Mouse (Mus musculus): ENCODE data around the gene Hoxa9. TPM values are rescaled to one million over a fixed set of nuclear protein-coding genes. Genes with fewer than 3 reads are reported as not detected.
A peak's percentile ranks its signal among the peaks of the same experiment; 100 is the strongest.

Gene Hoxa9
- polyA plus RNA-seq, 1 experiment = 0.52 TPM

DNA sequence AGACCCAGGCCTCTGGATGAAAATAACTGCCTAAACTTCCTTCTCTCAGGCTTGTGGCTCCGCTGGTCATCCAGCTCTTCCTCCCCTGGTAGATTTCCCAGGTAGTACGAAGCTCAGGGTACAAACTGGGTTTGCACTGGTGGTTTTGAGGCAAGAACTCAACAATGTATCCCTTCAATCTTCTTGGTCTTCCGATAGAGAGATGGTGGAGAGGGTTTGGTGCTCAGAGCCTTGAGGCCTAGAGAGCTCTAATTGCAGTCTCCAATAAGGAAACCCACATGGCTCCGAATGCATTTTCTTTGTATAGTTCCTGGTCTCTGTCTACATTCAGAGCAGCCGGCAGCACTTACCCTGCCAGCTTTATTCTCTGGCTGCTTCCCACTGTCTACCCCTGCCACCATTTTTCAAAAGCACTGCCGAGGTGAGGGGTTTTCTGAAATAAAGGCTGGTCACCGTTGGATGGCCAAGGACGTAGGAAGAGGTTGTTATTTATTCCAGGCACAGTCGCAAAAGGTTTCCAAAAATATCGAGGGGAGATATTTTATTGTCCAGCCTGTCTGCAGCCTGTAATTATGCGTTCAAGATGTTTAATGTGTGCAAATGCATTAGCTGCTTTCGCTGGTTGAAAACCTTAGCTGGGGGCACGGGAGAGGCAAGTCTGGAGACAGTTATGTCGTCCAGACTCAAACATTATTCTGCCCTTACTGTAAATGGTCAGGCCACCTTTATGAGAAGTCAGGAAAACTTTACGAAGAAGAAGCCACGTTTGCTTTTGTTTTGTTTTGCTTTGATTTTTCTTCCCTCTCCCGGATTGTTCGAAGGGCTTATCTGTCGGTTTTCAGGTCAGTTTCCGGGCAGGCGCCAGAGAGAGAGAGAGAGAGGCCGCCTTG lies 42.1 kb upstream of the Hoxa9 start:
- TF ChIP-seq POLR2A (IDR thresholded peaks at IDR 0.05; ENCODE audit: control insufficient read depth, low read depth, low read length) = no peak
- TF ChIP-seq CTCF (IDR thresholded peaks at IDR 0.05; ENCODE audit: control insufficient read depth, insufficient read depth, insufficient replicate concordance, low read depth, low read length) = no peak
- no peak overlapping the region for H3K4me3 ChIP-seq (ENCODE audit: control insufficient read depth, low read depth, low read length)
- H3K36me3 ChIP-seq (ENCODE audit: control insufficient read depth, insufficient read depth, low read length) = no peaks in the 10 kb centered on the region
- H3K4me1 ChIP-seq (ENCODE audit: control insufficient read depth, insufficient read depth, low read length) = peaks cover 5% of the 10 kb centered on the region
- no peak overlapping the region for H3K27ac ChIP-seq (ENCODE audit: control insufficient read depth, insufficient read depth, low read depth, low read length)
- peaks cover 6% of the 10 kb centered on the region for H3K27me3 ChIP-seq (ENCODE audit: control insufficient read depth, insufficient read depth, low read length)

DNA sequence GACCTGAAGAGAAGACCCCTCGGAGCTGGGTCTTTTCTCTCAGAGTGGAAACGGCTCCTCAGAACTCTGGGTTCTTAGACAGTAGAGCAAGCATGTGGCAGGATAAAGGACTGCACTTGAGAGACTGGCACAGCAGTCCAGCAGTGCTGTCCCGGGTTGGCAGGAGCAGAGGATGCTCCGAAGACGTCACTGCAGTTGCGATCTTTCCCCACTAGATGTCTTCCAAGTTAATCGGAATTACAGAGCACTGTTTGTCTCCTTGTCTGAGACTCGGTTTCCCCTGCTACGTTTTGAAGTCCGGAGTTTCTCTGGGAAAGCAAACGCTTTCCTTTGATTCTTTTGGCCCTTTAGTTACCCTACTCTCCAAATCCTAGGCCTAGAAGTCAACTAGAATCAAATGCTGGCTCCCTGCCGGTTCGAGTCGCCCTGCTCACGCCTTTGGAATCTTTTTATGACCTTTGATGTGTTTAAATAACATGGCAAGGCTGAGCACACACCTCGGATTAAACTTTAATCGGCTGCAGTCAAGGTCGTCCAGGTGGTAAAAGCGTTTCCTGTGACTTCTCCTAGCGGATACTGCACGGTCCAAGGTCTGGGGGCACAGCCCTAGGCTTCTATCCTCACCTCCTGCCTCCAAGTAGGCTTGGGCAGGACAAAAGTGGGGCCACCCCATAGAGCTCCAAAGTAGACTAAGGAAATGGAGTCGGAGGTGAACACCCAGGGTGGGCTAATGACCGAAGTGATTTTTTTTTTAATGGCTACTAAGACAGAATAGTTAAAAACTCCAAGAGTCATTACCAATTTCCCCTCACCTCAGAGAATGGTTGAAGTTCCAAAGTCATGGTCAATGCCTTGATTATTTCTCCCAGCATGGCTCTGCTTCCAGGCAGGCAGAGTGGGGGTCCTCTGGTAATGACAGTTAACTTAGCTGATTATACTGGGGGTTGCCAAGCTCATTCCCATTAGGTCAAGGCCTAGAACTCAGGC lies 39.9 kb upstream of the Hoxa9 start:
- TF ChIP-seq POLR2A (IDR thresholded peaks at IDR 0.05; ENCODE audit: control insufficient read depth, low read depth, low read length) = no peak
- peak; percentile 56; the same call in 1 of the 2 replicates for TF ChIP-seq CTCF (IDR thresholded peaks at IDR 0.05; ENCODE audit: control insufficient read depth, insufficient read depth, insufficient replicate concordance, low read depth, low read length)
- H3K4me3 ChIP-seq (ENCODE audit: control insufficient read depth, low read depth, low read length) = no peak overlapping the region
- H3K4me1 ChIP-seq (ENCODE audit: control insufficient read depth, insufficient read depth, low read length) = peaks cover 5% of the 10 kb centered on the region
- H3K27me3 ChIP-seq (ENCODE audit: control insufficient read depth, insufficient read depth, low read length) = peaks cover 11% of the 10 kb centered on the region
- no peak overlapping the region for H3K27ac ChIP-seq (ENCODE audit: control insufficient read depth, insufficient read depth, low read depth, low read length)
- no peaks in the 10 kb centered on the region for H3K36me3 ChIP-seq (ENCODE audit: control insufficient read depth, insufficient read depth, low read length)

DNA sequence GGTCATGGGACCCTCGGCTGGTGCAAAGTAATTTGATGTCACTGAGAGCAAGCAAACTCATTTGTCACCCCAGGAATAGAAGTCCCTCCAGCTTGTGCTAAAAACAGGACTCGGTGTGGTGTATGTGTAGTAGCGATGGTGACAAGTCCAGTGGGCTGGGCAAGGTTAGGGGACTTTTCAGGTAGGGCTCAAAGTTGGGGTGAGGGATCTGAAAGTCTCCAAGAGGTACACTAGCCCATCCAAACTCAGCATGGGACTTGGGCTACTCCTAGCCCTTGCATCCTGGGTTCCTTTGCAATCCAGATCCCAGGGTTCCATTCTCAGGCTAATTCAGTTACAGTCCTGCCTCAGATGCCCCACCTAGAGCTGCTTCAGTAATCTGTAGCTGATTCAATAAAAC lies 37.9 kb upstream of the Hoxa9 start:
- Histone ChIP-seq H3K27me3 (ENCODE audit: control insufficient read depth, insufficient read depth, low read length) (peaks cover 7% of the 10 kb centered on the region), H3K4me1 (ENCODE audit: control insufficient read depth, insufficient read depth, low read length) (peaks cover 5% of the 10 kb centered on the region), H3K4me3 (ENCODE audit: control insufficient read depth, low read depth, low read length) (no peak overlapping the region), H3K27ac (ENCODE audit: control insufficient read depth, insufficient read depth, low read depth, low read length) (no peak overlapping the region), H3K36me3 (ENCODE audit: control insufficient read depth, insufficient read depth, low read length) (no peaks in the 10 kb centered on the region)
- no peak for TF ChIP-seq POLR2A (IDR thresholded peaks at IDR 0.05; ENCODE audit: control insufficient read depth, low read depth, low read length)
- TF ChIP-seq CTCF (IDR thresholded peaks at IDR 0.05; ENCODE audit: control insufficient read depth, insufficient read depth, insufficient replicate concordance, low read depth, low read length) = no peak

DNA sequence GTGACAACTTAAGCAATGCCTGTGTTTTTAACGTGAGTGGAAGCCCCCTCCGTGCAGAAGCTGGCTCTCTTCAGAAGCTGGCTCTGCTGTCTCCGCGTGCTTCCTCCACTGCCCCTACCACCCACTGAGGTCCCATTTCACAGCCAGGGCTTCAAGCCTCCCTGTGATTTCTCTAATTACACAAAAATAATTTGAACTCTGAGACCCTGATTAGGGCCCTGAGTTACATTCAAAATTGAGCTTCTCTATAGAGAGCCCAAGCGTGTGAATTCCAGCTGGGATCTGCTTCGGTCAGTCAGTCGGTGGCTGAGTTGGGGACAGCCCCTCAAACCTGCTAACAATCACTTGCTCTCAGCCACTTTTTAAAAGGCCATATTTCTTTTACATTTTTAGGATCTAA lies 37.5 kb upstream of the Hoxa9 start:
- no peak overlapping the region for H3K4me3 ChIP-seq (ENCODE audit: control insufficient read depth, low read depth, low read length)
- no peaks in the 10 kb centered on the region for H3K36me3 ChIP-seq (ENCODE audit: control insufficient read depth, insufficient read depth, low read length)
- no peak overlapping the region for H3K27ac ChIP-seq (ENCODE audit: control insufficient read depth, insufficient read depth, low read depth, low read length)
- TF ChIP-seq POLR2A (IDR thresholded peaks at IDR 0.05; ENCODE audit: control insufficient read depth, low read depth, low read length) = no peak
- no peak for TF ChIP-seq CTCF (IDR thresholded peaks at IDR 0.05; ENCODE audit: control insufficient read depth, insufficient read depth, insufficient replicate concordance, low read depth, low read length)
- peaks cover 7% of the 10 kb centered on the region for H3K27me3 ChIP-seq (ENCODE audit: control insufficient read depth, insufficient read depth, low read length)
- H3K4me1 ChIP-seq (ENCODE audit: control insufficient read depth, insufficient read depth, low read length) = peaks cover 2% of the 10 kb centered on the region

DNA sequence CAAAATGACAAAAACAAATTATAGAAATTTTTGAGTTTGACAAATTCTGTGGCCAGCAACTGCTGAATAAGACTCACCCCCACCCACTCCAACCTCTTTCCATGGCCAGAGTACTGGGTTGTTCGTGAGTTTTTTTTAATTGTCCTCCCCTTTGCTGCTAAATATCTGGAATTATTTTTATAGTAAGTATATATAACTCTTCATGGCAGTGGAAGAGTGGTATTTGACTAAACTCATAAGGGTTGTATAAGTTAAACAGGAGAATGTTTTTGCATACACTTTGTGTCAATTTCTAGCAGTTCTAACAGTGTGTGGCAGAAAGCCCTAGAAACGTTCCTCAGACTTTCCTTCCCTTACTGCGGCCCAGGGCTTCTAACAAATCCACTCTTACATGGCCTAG lies 36.8 kb upstream of the Hoxa9 start:
- no peak for TF ChIP-seq CTCF (IDR thresholded peaks at IDR 0.05; ENCODE audit: control insufficient read depth, insufficient read depth, insufficient replicate concordance, low read depth, low read length)
- TF ChIP-seq POLR2A (IDR thresholded peaks at IDR 0.05; ENCODE audit: control insufficient read depth, low read depth, low read length) = no peak
- H3K4me3 ChIP-seq (ENCODE audit: control insufficient read depth, low read depth, low read length) = no peak overlapping the region
- peaks cover 12% of the 10 kb centered on the region for H3K27me3 ChIP-seq (ENCODE audit: control insufficient read depth, insufficient read depth, low read length)
- H3K27ac ChIP-seq (ENCODE audit: control insufficient read depth, insufficient read depth, low read depth, low read length) = no peak overlapping the region
- peaks cover 2% of the 10 kb centered on the region for H3K4me1 ChIP-seq (ENCODE audit: control insufficient read depth, insufficient read depth, low read length)
- H3K36me3 ChIP-seq (ENCODE audit: control insufficient read depth, insufficient read depth, low read length) = no peaks in the 10 kb centered on the region

DNA sequence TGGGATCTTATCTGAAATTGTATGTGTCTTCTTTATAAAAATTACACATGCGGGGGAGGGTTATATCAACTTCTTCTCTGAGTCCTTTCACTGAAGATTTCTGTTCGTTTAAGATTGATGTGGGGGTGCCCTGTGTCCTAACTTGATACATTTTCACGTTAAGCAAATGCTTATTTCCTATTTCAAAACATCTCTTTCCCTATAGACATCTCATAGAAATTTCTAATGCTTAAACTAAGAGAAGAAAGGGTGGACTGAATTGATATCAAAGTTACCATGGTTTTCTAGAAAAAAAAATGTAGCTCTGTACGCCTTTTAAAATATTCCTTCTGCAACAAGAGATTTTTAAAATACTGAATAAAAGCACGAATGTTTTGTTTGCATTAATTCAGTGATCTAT lies 36.3 kb upstream of the Hoxa9 start:
- no peak overlapping the region for H3K4me3 ChIP-seq (ENCODE audit: control insufficient read depth, low read depth, low read length)
- H3K27me3 ChIP-seq (ENCODE audit: control insufficient read depth, insufficient read depth, low read length) = peaks cover 14% of the 10 kb centered on the region

DNA sequence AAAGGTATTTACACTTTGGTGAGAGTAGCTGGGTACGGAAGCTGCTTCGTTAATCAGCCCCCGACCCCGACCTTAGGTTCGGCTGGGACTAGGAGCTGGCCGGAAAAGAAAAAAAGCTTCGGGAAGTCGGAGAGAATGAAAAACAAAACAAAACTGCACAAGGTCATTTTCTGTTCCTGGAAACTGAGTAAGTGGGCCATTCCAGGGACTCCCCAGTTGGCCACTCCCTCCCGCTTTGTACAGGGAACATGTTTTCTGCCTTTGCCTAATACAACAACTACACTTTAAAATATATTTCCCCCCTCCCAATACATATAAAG lies 35.7 kb upstream of the Hoxa9 start:
- H3K4me3 ChIP-seq (ENCODE audit: control insufficient read depth, low read depth, low read length) = no peak overlapping the region
- no peak for TF ChIP-seq CTCF (IDR thresholded peaks at IDR 0.05; ENCODE audit: control insufficient read depth, insufficient read depth, insufficient replicate concordance, low read depth, low read length)
- TF ChIP-seq POLR2A (IDR thresholded peaks at IDR 0.05; ENCODE audit: control insufficient read depth, low read depth, low read length) = no peak

More for the DNA sequence above, 36.3 kb upstream of the Hoxa9 start:
- H3K4me1 ChIP-seq (ENCODE audit: control insufficient read depth, insufficient read depth, low read length) = peaks cover 2% of the 10 kb centered on the region
- no peak for TF ChIP-seq CTCF (IDR thresholded peaks at IDR 0.05; ENCODE audit: control insufficient read depth, insufficient read depth, insufficient replicate concordance, low read depth, low read length)
- no peak for TF ChIP-seq POLR2A (IDR thresholded peaks at IDR 0.05; ENCODE audit: control insufficient read depth, low read depth, low read length)
- H3K36me3 ChIP-seq (ENCODE audit: control insufficient read depth, insufficient read depth, low read length) = no peaks in the 10 kb centered on the region
- H3K27ac ChIP-seq (ENCODE audit: control insufficient read depth, insufficient read depth, low read depth, low read length) = no peak overlapping the region

More for the DNA sequence above, 35.7 kb upstream of the Hoxa9 start:
- Histone ChIP-seq H3K27ac (ENCODE audit: control insufficient read depth, insufficient read depth, low read depth, low read length) (no peak overlapping the region), H3K4me1 (ENCODE audit: control insufficient read depth, insufficient read depth, low read length) (peaks cover 2% of the 10 kb centered on the region), H3K27me3 (ENCODE audit: control insufficient read depth, insufficient read depth, low read length) (peaks cover 14% of the 10 kb centered on the region), H3K36me3 (ENCODE audit: control insufficient read depth, insufficient read depth, low read length) (no peaks in the 10 kb centered on the region)

All from testis, adult 2 months (tissue).